Mouse (Mus musculus) liver, postnatal 0 days (tissue): ENCODE data around the gene Gabre. TPM values are rescaled to one million over a fixed set of nuclear protein-coding genes. Genes with fewer than 3 reads are reported as not detected.

ENCODE experiments used
- ATAC-seq: fragments of 200-750 bp; cut with Nextera tagmentation; 2 replicates; pipeline ENCODE4 v1.8.0; 2017; ENCODE audit warnings: mild to moderate bottlenecking, moderate library complexity
- DNase-seq: peaks from one replicate; pipeline ENCODE4 v3.0.0-alpha.2; 2016
- H3K27ac ChIP-seq: fragments of 300-500 bp; sonication (generic); 2 replicates; pipeline ENCODE4 v1.5.1; 2014; ENCODE audit warnings: antibody characterized with exemption, moderate library complexity, mild to moderate bottlenecking, low read depth
- H3K27me3 ChIP-seq: fragments of 300-500 bp; sonication (generic); 2 replicates; pipeline ENCODE4 v1.6.1; 2014; ENCODE audit warnings: low read length, control low read depth, mixed read lengths; ENCODE audit not compliant: insufficient read depth
- H3K36me3 ChIP-seq: fragments of 300-500 bp; sonication (generic); replicated peaks from 2 replicates; pipeline ENCODE4 v1.6.1; 2014; ENCODE audit warnings: mild to moderate bottlenecking, control low read depth, low read length, moderate library complexity, mixed read lengths; ENCODE audit not compliant: insufficient read depth
- H3K4me1 ChIP-seq: fragments of 300-500 bp; sonication (generic); 2 replicates; pipeline ENCODE4 v1.6.1; 2014; ENCODE audit warnings: antibody characterized with exemption, mild to moderate bottlenecking, control low read depth; ENCODE audit not compliant: insufficient read depth
- H3K4me2 ChIP-seq: fragments of 300-500 bp; sonication (generic); 2 replicates; pipeline ENCODE4 v1.6.1; 2014; ENCODE audit warnings: low read depth, mild to moderate bottlenecking, low read length, moderate library complexity, mixed read lengths
- H3K4me3 ChIP-seq: fragments of 300-500 bp; sonication (generic); 2 replicates; pipeline ENCODE4 v1.5.1; 2014; ENCODE audit warnings: low read depth, low read length
- H3K9ac ChIP-seq: fragments of 300-500 bp; sonication (generic); replicated peaks from 2 replicates; pipeline ENCODE4 v1.6.1; 2014; ENCODE audit warnings: mild to moderate bottlenecking, moderate library complexity
- H3K9me3 ChIP-seq: fragments of 300-500 bp; sonication (generic); 2 replicates; pipeline ENCODE4 v1.6.1; 2016; ENCODE audit warnings: mild to moderate bottlenecking, control low read depth, low read length, mixed read lengths
- CTCF ChIP-seq: sonication (generic); IDR thresholded peaks from 2 replicates; pipeline ENCODE4 v1.5.1; 2016; ENCODE audit warnings: antibody characterized with exemption, low read depth
- EP300 ChIP-seq: IDR thresholded peaks from 2 replicates; pipeline ENCODE4 v1.6.1; 2016; ENCODE audit warnings: antibody characterized with exemption, low read depth, mild to moderate bottlenecking
- WGBS: fragments of 180-500 bp; shearing (Covaris S2); extraction: QIAGEN DNeasy Blood & Tissue Kit; methylation state at CpG from one replicate; pipeline ENCODE4 v1.1.7; 2014; ENCODE audit not compliant: insufficient replicate concordance; 5-methylcytosine and 5-hydroxymethylcytosine counted together
- microRNA counts: library from miRNA; unstranded; fragments of <30 nt; microRNA quantifications from one replicate; lab custom pipeline; 2015
- microRNA-seq: library from miRNA; unstranded; fragments of <30 nt; microRNA quantifications from one replicate; pipeline ENCODE4, GENCODE M21; 2016
- polyA plus RNA-seq: library from polyadenylated mRNA; unstranded; fragments of >200 nt; fragmentation: Nextera tagmentation; extraction: Ambion mirVana; gene quantifications from 2 replicates; pipeline ENCODE4 v1.2.1, GENCODE M21; 2015

Gene Gabre
- polyA plus RNA-seq, result 0.06 and 0.07 TPM in 2 replicates

GRCm38 (mm10) chrX:72274659-72275371 is at the start of gene Gabre:
Gabre (minus strand) TSS chrX:72274803.
- peak; percentile 21 for DNase-seq
- peak within 1 kb of the TSS; percentile 62 for H3K4me2 ChIP-seq
- no peak for ATAC-seq
- no peaks in the 10 kb centered on the region for H3K4me1 ChIP-seq
- WGBS, result 22% methylated on average over 7 of the region's 36 CpGs
- TF ChIP-seq CTCF (no peak), EP300 (no peak)
- no peaks in the 10 kb centered on the region for H3K36me3 ChIP-seq
- no peak within 1 kb of the TSS for H3K9ac ChIP-seq
- H3K27ac ChIP-seq, result no peak within 1 kb of the TSS
- H3K27me3 ChIP-seq, result no peaks in the 10 kb centered on the region
- H3K4me3 ChIP-seq, result peak within 1 kb of the TSS; percentile 24
- H3K9me3 ChIP-seq, result no peaks in the 10 kb centered on the region

DNA sequence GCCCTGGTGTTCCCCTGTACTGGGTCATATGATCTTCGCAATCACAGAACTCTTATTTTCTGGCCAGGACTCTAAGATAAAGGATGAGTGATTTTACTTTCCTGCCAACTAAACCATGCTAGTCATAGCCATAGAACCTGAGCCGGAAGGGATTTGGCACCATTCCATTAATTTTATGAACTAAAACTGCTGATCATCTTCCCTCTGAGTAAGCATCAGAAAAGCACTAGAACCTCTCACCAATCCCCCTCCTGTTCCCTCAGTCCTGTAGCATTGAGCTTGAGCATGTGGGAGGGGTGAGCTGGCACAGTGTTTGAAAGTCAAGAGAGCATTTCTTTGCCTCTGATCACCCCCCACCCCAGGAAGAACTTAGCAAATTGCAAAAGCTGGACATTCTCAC is 23.2 kb upstream of the Gabre start:
- Histone ChIP-seq H3K4me1 (no peaks in the 10 kb centered on the region), H3K27ac (no peak overlapping the region), H3K27me3 (no peaks in the 10 kb centered on the region), H3K4me3 (no peak overlapping the region), H3K4me2 (no peak overlapping the region), H3K9me3 (no peaks in the 10 kb centered on the region), H3K9ac (no peak overlapping the region), H3K36me3 (no peaks in the 10 kb centered on the region)
- 73% methylated on average over 2 of the region's 2 CpGs for WGBS
- no peak for DNase-seq
- no peak for ATAC-seq
- no peak for TF ChIP-seq CTCF
- TF ChIP-seq EP300, result no peak

- no peak overlapping the region for H3K4me2 ChIP-seq
- WGBS, result 72% methylated on average over 1 of the region's 1 CpGs
These were observed 715 bp upstream of the Gabre start for GRCm38 (mm10) chrX:72275372-72275663.

DNA sequence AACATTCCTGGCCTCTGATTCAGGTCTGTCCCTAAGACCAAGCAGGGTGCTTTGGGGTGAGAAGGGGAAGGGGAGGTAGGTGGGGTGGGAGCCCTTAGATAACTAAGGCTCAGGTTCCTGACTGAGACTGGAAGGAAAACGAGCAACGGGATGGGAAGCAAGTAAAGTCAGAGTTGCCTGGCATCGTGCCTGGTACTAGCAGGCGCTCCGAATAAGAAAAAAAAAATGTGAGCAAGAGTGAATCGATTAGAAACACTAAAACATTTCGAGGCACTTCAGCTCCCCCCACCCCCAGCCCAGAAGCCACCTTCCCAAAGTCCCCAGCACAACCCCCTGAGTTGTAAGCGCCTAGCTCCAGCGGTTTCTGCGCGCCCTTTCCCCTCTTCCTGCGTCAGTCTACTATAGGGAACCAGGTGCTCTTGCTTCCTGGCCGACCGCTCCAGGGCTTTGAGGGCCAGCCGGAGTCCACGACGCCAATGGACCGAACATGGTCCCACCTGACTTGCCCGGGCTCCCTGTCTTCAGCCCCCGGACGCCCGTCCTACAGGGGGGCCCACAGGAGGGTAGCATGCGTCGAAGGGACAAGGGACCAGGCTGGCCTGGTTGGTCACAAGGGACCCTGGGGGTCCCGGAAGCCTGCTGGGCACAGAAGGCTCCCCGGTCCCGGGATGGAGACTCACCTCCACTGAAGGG is 491 bp downstream of the Gabre start:
- H3K4me3 ChIP-seq, result peak overlapping the region; percentile 24

More at GRCm38 (mm10) chrX:72275372-72275663, 715 bp upstream of the Gabre start:
- ATAC-seq (no peak), DNase-seq (no peak)
- Histone ChIP-seq H3K4me3 (no peak overlapping the region), H3K4me1 (no peaks in the 10 kb centered on the region), H3K9ac (no peak overlapping the region), H3K36me3 (no peaks in the 10 kb centered on the region), H3K27ac (no peak overlapping the region), H3K9me3 (no peaks in the 10 kb centered on the region), H3K27me3 (no peaks in the 10 kb centered on the region)
- TF ChIP-seq CTCF (no peak), EP300 (no peak)

GRCm38 (mm10) chrX:72270637-72271036 is 4.0 kb downstream of the Gabre start:
- no peak for ATAC-seq
- Histone ChIP-seq H3K9me3 (no peaks in the 10 kb centered on the region), H3K27me3 (no peaks in the 10 kb centered on the region), H3K4me2 (no peak overlapping the region), H3K4me3 (no peak overlapping the region), H3K9ac (no peak overlapping the region), H3K4me1 (no peaks in the 10 kb centered on the region), H3K36me3 (no peaks in the 10 kb centered on the region), H3K27ac (no peak overlapping the region)
- 92% methylated on average over 10 of the region's 11 CpGs for WGBS
- no peak for DNase-seq
- no peak for TF ChIP-seq CTCF
- no peak for TF ChIP-seq EP300

More for the DNA sequence above, 491 bp downstream of the Gabre start:
- H3K9ac ChIP-seq, result no peak overlapping the region
- no peaks in the 10 kb centered on the region for H3K27me3 ChIP-seq
- no peaks in the 10 kb centered on the region for H3K4me1 ChIP-seq
- no peaks in the 10 kb centered on the region for H3K9me3 ChIP-seq
- WGBS, result 20% methylated on average over 27 of the region's 27 CpGs
- H3K36me3 ChIP-seq, result no peaks in the 10 kb centered on the region
- DNase-seq (no peak), ATAC-seq (no peak)
- no peak overlapping the region for H3K27ac ChIP-seq
- H3K4me2 ChIP-seq, result peak overlapping the region; percentile 62
- no peak for TF ChIP-seq EP300
- TF ChIP-seq CTCF, result no peak

DNA sequence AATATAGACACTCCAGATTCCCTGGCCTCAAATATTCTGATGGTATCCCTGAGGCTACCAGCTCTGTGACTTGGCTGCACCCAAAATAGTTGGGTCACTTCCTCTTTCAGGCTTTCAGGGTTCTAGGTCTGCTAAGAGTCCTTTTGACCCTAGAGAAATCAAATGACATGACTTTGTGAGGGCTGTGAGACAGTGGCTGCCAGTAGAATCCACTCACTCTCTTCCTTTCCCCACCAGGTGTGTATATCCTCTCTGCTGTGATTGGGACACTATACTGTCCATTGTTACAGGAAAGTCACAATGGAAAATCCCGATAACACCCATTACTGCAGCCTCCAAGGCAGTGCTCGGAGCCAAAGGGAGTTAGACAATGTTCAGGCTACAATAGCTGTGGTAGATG is 52.9 kb downstream of the Gabre start, which contains the start of gene Magea4:
Gene Magea4, plus strand, starts transcription at position 301 of the 400 bp plus-strand sequence.
- no peak for ATAC-seq
- 69% methylated on average over 2 of the region's 2 CpGs for WGBS
- Histone ChIP-seq H3K4me1 (no peaks in the 10 kb centered on the region), H3K9me3 (no peaks in the 10 kb centered on the region), H3K27ac (no peak within 1 kb of the TSS), H3K27me3 (no peaks in the 10 kb centered on the region), H3K36me3 (no peaks in the 10 kb centered on the region), H3K9ac (no peak within 1 kb of the TSS), H3K4me3 (no peak within 1 kb of the TSS), H3K4me2 (no peak within 1 kb of the TSS)
- DNase-seq, result no peak
- TF ChIP-seq CTCF (no peak), EP300 (no peak)

MicroRNA genes within 50 kb of the gene (microRNA counts, 519-probe panel; counts per million panel counts)
- microRNA mmu-miR-224 (lab: Ali Mortazavi, UCI) (not detected), microRNA mmu-miR-452 (lab: Ali Mortazavi, UCI) (not detected)

Small RNA genes lying within 50 kb of the gene (microRNA-seq; reads per million reads assigned to microRNA genes)
- 97.3 reads per million, percentile 43 among the genes with 10 or more reads in this experiment for gene Mir224
- 4.1 reads per million, percentile 3 among the genes with 10 or more reads in this experiment for gene Mir452

Other genes with a start within 250 kb of the Gabre start
- gene Magea4, start 52.8 kb downstream of the Gabre start, polyA plus RNA-seq, result not detected in 2 replicates
- gene Magea10, start 112.1 kb upstream of the Gabre start, polyA plus RNA-seq, result not detected in 2 replicates